Mouse (Mus musculus) common myeloid progenitor, adult 5-6 weeks (primary cell): ENCODE measurements around the gene Igf1r. TPM values are rescaled to one million over a fixed set of nuclear protein-coding genes. Genes with fewer than 3 reads are reported as not detected.

Experiments used
- ATAC-seq: replicated peaks from 2 replicates; pipeline ENCODE4 v1.8.0; 2016; ENCODE audit warnings: low read depth, mild to moderate bottlenecking, moderate TSS enrichment, inconsistent platforms; ENCODE audit not compliant: poor library complexity, severe bottlenecking
- total RNA-seq: library from RNA; stranded (forward); fragments of 200-1000, 187-1606 nt; gene quantifications from 2 replicates; pipeline ENCODE4 v1.2.3, GENCODE M21; 2017

Gene Igf1r
- total RNA-seq, 1 experiment from 2014 or later = 31.7 TPM

GRCm38 (mm10) chr7:68205776-68206427, 253.3 kb downstream of the Igf1r start:
- no peak for ATAC-seq

- peak; percentile 60; the same call in 1 of the 2 replicates for ATAC-seq
These were observed 256.4 kb downstream of the Igf1r start for GRCm38 (mm10) chr7:68209039-68209438.

GRCm38 (mm10) chr7:68210417-68210816, 257.8 kb downstream of the Igf1r start:
- no peak for ATAC-seq

GRCm38 (mm10) chr7:68211883-68212282, 259.3 kb downstream of the Igf1r start:
- ATAC-seq = no peak

- no peak for ATAC-seq
These were observed 261.2 kb downstream of the Igf1r start for GRCm38 (mm10) chr7:68213842-68214241.

GRCm38 (mm10) chr7:68215522-68216070, 263.0 kb downstream of the Igf1r start:
- ATAC-seq = no peak

- ATAC-seq = no peak
These were observed 266.3 kb downstream of the Igf1r start for GRCm38 (mm10) chr7:68218879-68219278.

GRCm38 (mm10) chr7:68221677-68222230, 269.1 kb downstream of the Igf1r start:
- no peak for ATAC-seq

GRCm38 (mm10) chr7:68223356-68223808, 270.8 kb downstream of the Igf1r start:
- no peak for ATAC-seq

- no peak for ATAC-seq
These were observed 271.4 kb downstream of the Igf1r start for GRCm38 (mm10) chr7:68224006-68224405.

- peak; percentile 53 for ATAC-seq
These were observed 272.9 kb downstream of the Igf1r start for GRCm38 (mm10) chr7:68225427-68226054.

GRCm38 (mm10) chr7:68227021-68227420, 274.4 kb downstream of the Igf1r start:
- no peak for ATAC-seq

- no peak for ATAC-seq
These were observed 275.0 kb downstream of the Igf1r start for GRCm38 (mm10) chr7:68227621-68228020.

- no peak for ATAC-seq
These were observed 275.9 kb downstream of the Igf1r start for GRCm38 (mm10) chr7:68228491-68228890.

- ATAC-seq = no peak
These were observed 278.2 kb downstream of the Igf1r start for GRCm38 (mm10) chr7:68230831-68231230.

GRCm38 (mm10) chr7:68232521-68232920, 279.9 kb downstream of the Igf1r start:
- no peak for ATAC-seq

GRCm38 (mm10) chr7:68233619-68234223, 281.1 kb downstream of the Igf1r start:
- ATAC-seq = no peak

- ATAC-seq = no peak
These were observed 284.2 kb downstream of the Igf1r start for GRCm38 (mm10) chr7:68236817-68237216.

GRCm38 (mm10) chr7:68239220-68239827, 286.7 kb downstream of the Igf1r start:
- ATAC-seq = no peak

- ATAC-seq = no peak
These were observed 288.6 kb downstream of the Igf1r start for GRCm38 (mm10) chr7:68241205-68241604.
